Mouse (Mus musculus) bone marrow, adult 2 months (tissue): ENCODE data around the gene Slc6a4.

Experiments used
- CTCF ChIP-seq: fragments of 200-500 bp; IDR thresholded peaks from 2 replicates; pipeline ENCODE4 v1.5.1; 2011; ENCODE audit warnings: low read length, control low read depth; ENCODE audit not compliant: control insufficient read depth, insufficient read depth
- POLR2A ChIP-seq: fragments of 200-500 bp; IDR thresholded peaks from 2 replicates; pipeline ENCODE4 v1.6.1; 2011; ENCODE audit warnings: low read depth, mild to moderate bottlenecking, control low read depth, low read length, borderline replicate concordance; ENCODE audit not compliant: control insufficient read depth

DNA sequence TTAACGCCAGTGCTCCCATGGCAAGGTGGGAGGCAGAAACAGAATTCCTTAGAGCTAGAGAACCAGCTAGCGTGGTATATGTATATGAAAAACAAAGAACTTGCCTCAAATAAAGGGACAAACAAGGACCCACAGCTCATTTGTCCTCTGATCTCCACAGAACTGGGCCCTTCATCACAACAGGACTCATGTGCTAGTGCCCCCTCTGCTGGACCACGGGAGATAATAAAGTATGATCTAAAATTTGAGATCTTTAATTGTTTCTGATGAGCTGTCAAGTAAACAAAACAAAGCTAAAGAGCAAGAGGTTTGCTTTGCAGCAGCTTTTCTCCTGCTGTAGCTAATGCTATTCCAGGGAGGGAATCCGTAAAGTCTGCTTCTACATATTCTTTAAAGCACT, 72.3 kb downstream of the Slc6a4 start:
- TF ChIP-seq CTCF (peak; percentile 35; the same call in 1 of the 2 replicates), POLR2A (no peak)
